Mouse (Mus musculus): ENCODE measurements around the gene Serinc5.

Serinc5 gene

DNA sequence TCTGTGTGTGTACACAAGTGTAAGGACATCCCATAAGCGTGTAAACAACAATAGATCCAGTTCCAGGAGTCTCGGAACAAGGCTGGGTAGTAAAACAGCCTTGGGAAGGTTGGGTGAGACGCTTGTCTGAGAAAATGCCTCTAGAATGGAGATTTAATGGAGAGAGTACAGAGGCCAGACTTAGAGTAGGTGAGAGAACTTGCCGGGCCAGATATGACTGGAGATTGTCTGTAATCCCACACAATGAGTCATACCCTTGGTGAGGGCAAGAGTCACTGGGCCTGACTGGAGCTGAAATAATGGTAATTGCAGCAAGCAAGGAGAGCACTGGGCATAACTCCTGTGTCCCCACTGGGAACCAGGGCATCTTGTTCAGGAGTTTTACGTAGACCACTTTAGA lies 2.2 kb downstream of the Serinc5 start:
- DNase-seq (ENCODE audit: low read depth, low spot score) = no peak

DNA sequence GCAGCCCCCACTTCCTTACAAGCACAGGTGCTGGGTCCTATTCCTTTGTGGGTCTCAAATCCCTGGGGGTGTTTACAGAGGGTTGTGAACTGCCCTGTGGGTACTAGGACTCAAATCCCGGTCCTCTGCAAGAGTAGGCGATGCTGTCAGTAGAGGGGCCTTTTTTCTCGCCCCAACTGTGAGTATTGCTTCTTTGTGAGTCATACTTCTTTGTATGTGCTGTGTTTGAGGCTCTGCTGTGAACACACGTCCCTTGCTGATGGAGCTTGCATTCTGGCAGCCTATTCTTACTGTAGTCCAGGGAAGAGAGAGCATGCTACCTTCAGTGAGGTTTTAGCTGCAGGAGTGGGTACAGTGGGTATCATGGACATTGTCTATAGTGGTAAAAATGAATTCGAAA lies 4.3 kb downstream of the Serinc5 start:
- no peak for DNase-seq (ENCODE audit: low read depth, low spot score)

DNA sequence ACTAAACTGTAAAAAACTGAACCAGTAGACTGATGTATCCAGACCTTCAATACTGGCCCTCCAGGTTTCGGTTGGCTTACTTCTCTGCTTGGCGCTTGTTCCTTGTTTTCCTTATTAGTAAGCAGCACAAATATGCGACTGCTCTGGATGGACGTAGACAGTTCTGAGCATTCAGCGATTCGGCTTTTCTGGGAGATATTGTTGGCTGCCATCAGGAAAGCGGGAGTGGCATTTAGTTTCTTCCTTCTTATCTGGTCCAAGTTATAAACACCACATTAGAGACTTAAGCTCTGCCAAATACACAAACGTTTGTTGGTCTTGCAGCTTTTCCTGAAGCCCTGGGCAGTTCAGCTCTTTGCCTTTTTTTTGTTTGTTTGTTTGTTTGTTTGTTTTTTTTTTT lies 5.6 kb downstream of the Serinc5 start:
- no peak for DNase-seq (ENCODE audit: low read depth, low spot score)

DNA sequence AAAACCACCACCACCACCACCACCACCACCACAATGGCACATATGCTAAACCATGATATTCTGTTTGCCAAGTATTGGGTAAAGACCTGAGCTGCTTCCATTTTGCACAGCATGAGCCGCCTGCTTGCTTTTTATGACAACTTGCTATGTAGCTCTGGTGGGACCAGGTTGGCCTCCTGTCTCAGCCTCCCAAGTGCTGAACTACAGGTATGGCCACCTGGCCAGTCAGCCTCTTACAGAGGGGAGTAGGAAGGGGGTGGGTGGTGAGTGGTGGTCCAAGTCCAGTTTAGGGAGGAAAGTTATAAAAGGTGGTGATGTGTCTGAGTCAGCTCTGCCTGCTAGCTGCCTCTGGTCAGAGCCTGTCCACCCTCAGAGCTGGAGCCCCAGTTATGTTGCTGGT lies 15.3 kb downstream of the Serinc5 start:
- DNase-seq (ENCODE audit: low read depth, low spot score) = no peak

- no peak for DNase-seq (ENCODE audit: low read depth, low spot score)
Measured at GRCm38 (mm10) chr13:92626725-92627124, 15.8 kb downstream of the Serinc5 start.

- no peak for DNase-seq (ENCODE audit: low read depth, low spot score)
Measured at GRCm38 (mm10) chr13:92629509-92629908, 18.6 kb downstream of the Serinc5 start.

GRCm38 (mm10) chr13:92631450-92631849 lies 20.6 kb downstream of the Serinc5 start:
- no peak for DNase-seq (ENCODE audit: low read depth, low spot score)

- no peak for DNase-seq (ENCODE audit: low read depth, low spot score)
Measured at GRCm38 (mm10) chr13:92632550-92632949, 21.7 kb downstream of the Serinc5 start.

- no peak for DNase-seq (ENCODE audit: low read depth, low spot score)
Measured at GRCm38 (mm10) chr13:92635040-92635439, 24.1 kb downstream of the Serinc5 start.

DNA sequence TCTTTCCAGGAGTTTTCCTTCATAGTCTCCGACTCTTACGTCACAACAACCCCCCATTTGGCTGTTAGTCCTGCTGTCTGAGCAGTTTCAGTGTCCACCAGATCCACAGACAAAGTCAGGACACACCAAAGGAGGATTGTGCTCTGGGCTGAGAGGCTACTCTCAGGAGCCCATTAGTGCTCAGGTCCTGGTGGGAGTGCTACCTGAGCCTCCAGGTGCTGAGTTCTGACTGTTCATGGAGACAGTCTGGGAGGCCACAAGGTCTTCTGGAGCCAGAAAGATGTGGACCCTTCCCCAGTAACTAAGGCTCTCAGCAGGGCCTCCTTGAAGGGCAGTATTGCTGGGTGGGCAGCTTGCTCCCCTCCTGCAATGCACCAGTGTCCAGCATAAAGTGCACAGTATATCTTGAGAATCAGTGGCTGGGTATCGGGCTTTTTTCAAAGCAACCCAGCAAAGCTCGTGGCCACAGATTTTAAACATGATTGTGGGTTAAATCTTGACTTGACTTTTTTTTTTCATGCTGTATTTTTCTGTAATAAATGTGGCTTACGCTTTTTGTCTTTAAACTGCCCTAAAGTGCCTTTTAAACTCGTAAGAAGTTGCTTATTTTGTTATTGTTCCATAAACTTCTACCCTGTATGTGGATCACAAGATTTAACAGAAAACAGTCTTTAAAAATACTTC lies 25.5 kb downstream of the Serinc5 start:
- DNase-seq (ENCODE audit: low read depth, low spot score) = no peak

GRCm38 (mm10) chr13:92636910-92637275 lies 26.0 kb downstream of the Serinc5 start:
- DNase-seq (ENCODE audit: low read depth, low spot score) = no peak

DNA sequence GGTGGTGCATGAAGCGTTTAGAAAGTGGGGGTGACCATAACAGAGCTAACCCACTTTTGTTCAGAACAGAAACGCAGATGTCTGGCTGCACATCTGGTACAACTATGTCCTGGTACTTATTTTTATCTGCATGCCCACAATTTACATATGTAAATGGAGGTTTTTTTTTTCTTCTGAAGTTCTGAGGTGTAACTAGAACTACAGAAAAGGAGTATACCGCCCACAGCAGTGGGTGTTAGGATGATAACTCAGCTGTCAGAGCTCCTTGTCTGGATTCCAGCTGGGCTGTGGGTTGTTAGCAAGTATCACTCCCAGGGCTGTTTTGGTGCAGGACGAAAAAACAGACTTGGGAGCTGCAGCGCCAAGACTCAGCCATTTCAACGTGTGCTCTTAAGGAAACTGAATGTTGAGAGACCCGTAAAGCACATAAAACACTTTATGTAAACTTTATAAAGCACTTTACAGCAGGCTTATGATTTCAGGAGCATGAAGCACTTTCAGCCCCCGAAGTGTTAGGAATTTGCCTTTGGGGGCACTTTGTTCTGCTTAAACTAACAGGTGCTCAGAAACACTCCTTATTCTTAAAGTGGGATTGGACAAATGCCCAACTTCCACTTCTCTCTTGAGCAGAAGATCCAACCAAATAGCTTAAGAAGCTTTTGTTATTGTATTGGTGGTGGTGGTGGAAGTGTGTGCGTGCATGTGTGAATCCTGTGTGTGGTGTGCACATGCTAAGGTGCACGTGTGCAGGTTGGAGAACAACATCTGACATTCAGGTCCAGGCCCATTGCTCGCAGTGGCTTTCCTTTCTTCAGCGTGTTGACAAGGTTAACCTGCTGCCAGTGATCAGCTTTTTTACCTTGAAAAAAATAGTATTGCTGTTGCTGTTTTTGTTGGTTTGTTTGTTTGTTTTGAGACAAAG lies 28.5 kb downstream of the Serinc5 start:
- no peak for DNase-seq (ENCODE audit: low read depth, low spot score)

DNA sequence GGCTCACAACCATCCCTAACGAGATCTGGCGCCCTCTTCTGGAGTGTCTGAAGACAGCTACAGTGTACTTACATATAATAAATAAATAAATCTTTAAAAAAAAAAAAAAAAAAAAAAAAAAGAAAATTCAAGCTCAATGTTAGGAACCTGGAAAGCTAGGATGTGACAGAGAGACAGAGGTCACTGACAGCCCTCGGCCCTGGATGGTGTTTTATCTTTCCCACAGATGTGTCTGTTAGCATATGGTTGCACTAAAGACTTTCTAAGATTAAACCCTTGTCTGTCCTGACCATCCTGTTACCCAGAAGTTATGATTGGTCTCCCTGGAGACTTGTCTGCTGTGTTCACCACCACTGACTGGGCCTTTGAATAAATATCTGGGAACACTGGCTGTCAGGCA lies 33.3 kb downstream of the Serinc5 start:
- DNase-seq (ENCODE audit: low read depth, low spot score) = no peak

GRCm38 (mm10) chr13:92644753-92645152 lies 33.9 kb downstream of the Serinc5 start:
- DNase-seq (ENCODE audit: low read depth, low spot score) = no peak

GRCm38 (mm10) chr13:92647695-92648094 lies 36.8 kb downstream of the Serinc5 start:
- DNase-seq (ENCODE audit: low read depth, low spot score) = no peak

DNA sequence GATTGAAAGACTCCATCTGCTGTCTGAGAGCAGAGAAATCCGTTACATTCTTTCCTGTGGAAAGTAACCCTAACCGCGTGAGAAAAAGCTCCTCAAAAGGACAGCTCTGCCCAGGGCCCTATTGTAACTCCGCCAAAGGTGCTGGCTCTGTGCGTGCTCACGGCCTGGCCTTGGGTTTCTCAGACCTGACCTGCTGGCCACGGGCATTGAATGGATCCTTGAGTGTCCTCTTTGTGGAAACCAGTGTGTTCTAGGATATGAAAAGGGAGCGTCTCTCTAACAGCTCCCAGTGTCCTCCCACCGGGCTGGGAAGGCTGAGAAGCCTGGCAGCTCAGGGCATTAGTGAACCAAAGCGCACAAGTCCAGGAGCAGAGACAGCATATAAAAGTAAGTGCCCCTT lies 38.2 kb downstream of the Serinc5 start:
- DNase-seq (ENCODE audit: low read depth, low spot score) = no peak

DNA sequence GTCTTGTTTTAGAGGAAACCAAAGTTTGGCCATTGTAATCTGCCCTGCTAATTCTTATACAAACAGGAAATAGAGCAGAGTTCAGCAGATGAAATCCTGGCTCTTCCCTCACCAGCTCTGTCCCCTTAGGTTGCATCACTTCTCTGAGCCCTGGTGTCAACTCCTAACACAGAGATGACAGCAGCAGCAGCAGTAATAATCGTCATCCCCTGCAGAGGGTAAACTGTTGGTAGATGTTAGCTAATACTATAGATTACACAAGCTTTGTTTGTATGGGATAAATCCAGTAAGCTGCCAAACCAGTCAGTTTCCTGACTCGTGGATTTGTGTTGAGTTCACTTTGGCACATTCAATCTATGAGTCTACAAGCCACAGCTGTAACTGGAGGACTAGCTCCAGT lies 40.1 kb downstream of the Serinc5 start:
- no peak for DNase-seq (ENCODE audit: low read depth, low spot score)

DNA sequence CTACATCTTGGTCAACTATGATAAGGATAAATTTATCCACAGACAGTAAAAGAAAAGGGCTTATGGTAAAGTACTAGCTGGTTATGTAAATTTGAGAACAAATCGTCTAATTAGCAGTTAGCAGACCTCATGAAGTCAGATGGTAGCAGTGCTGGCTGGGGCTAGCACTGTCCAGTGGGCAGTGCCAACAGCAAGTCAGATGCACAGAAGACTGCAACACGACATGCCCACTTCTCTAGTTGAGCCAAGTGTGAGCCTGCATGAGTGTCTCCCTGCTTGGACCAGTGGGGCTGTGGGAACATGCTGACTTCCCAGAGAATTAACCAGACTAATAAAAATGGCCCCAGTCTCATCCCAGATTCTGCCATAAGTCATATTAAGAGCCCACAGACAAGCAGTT lies 41.6 kb downstream of the Serinc5 start:
- no peak for DNase-seq (ENCODE audit: low read depth, low spot score)

DNA sequence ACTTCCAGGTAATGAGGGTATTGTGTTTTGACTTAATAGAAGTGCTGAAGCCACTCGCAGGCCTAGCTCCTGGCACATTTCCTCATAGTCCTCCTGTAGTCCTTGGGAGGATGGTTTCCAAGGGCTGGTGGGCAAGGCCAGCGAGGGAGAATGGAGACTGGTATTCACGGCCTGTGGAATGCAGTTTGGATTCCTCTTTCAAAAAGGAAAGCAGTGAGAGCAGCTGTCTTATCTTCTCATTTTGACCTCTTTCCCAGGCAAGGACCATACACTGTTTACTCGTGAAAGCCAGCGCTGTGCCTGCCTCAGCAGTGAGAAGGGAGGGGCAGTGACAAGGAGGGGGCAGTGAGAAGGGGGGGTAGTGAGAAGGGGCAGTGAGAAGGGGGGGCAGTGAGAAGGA lies 42.4 kb downstream of the Serinc5 start:
- DNase-seq (ENCODE audit: low read depth, low spot score) = no peak

- no peak for DNase-seq (ENCODE audit: low read depth, low spot score)
Measured at GRCm38 (mm10) chr13:92656815-92657513, 46.1 kb downstream of the Serinc5 start.

DNA sequence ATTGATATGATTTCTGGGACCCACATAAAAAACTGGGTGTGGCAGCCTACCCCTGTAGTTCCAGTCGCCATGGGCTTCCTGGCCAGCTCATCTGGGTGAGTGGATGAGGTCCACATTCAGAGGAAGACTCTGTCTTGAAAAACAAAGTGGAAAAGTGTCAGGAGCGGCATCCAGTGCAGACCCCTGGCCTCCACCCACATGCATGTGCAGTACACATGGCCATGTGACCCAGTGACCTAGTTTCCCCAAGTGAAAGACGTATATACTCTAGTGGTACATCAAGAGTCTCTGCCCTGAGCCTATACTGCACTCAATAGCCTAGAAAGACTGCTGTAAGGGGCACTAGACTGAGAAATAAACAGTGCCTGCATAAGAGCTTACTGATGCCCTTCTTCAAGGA lies 48.7 kb downstream of the Serinc5 start:
- no peak for DNase-seq (ENCODE audit: low read depth, low spot score)

DNA sequence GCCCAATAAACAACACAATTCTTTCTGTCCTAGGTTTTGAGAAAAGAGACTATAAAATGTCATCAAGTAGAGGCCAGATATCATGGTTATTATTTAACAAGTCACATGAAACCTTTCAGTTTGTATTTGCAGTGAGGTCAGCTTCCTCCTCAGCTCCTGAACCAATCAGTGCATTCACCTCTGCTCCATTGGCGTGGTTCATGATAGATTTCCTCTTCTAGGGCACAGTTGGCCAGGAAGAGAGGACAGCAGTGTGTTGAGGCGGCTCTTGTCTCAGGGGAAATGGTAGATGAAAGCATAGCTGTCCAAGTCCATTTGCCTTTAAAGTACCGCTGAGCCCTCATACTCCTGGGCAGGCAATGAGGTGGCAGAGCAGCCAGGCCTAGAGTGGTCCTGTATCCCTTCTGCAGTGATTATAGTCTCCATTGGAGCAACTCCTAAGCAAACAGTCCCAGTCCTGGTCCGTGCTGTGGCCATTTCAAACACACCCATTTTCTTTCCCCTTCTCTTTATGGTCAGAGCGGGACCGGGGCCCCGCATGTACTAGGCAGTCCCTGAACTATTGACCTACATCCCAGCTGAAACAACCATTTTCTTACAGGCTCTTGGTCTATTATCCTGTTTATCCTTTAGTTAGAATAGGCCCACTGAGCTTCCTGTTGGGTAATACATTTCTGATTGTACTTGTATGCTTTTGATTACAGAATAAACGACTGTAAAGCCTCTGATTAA lies 51.8 kb downstream of the Serinc5 start:
- DNase-seq (ENCODE audit: low read depth, low spot score) = no peak

All from WW6 (cell line).